Mouse (Mus musculus): ENCODE measurements around the gene Rnf207.

Gene Rnf207

DNA sequence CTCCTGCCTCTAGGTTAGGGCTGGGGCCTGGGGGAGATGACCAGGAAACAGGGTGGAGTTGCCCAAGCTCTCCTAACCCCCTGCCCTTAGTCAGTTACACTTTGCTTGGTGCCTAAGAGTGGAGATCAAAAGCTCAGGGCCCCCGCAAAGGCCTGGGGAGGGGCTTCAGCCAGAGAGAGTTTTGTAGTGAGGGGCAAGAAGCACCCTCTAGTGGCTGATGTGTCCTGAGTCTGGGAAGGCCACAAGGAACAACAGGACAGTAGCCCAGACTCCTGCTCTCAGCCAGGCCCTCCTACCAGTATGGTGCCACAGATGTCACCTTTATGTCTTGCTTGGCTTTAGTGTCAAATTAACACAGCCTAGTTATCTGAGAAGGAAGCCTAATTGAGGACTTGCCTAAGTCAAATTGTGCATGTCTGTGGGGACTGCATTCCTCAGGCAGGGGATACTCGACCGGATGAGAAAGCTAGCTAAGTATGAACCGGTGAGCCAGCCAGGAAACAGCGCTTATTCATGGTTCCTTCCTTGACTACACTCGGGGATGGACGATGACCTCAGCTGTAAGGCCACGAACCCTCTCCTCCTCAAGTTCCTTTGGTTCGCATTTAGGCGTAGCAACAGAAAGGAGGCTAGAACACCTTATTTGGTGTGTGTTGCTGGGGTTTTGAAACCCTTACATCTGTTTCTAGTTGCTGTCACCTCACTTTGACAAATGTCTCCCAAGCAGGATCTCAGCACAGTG is 24.4 kb downstream of the Rnf207 start:
- DNase-seq (ENCODE audit: low read depth, low spot score), result no peak

DNA sequence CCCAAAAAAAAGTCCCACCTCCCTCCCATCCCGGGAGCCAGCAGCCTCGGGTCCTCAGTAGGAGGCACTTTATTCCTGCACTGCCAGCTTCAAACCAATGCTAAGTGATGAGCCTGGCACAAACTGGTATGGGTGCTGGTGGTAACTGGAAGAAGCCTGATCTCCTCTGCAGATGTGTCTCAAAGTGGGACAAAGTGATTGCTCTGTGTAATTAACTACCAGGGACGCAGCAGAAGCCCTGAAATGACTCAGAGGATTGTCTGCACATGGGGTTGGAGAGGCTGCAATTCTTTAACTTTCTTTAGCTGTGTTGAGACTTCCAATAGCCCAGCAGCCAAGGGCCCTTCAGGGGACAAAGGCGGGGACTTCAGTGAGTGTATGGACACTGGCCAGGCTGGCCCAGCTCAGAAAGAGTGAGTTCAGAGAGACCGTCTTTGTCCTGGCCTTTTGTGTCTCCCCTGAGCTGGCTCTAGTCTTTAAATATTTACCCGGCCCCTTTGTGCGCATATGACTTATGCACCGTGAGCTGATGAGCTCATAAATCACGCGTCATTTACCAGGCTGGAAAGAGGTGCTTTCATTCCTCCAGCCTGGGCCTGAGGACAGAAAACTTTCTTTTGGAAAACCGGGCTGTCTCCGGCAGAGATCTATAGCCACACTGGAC is 26.6 kb downstream of the Rnf207 start:
- peak; percentile 56 for DNase-seq (ENCODE audit: low read depth, low spot score)

DNA sequence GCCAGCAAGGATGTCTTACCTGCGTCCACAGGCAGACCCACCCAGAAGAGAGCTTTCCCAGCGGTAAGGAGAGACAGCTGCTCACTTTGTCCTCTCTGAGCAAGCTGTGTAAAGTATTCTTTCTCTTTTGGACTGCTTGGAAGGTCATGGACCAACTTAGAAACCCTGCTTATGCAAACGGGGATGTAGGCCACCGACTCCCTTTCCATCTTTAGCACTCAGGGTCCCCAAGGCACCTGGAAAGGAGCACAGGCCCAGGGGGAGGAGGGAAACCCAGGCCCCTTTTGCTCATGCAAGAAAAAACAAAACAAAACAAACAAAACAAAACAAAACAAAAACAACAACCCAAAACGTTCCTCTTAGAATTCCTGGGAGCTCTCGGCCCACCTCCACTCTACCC is 27.2 kb downstream of the Rnf207 start, which contains the start of gene Hes3:
Gene Hes3, minus strand, starts transcription at position 101 of the 400 bp plus-strand sequence.
- DNase-seq (ENCODE audit: low read depth, low spot score), result no peak

DNA sequence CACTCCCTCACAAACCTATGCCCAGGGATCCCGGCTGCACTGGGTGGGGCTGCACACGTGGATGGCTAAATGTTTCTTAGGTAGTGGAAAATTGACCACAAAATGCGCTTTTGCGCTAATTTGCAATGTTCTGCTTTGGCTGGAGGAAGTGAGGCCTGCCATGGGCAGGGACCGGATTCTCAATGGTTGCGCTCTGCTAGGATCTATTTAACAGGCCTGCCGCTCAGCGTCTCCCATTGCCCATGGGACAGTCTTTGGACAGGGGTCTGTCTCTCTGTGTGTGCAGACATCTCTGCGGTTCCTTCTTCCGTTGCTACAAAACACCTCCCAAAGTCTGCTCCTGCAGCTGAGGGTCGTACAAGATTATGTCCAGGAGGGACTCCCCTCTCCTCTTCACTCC is 27.8 kb downstream of the Rnf207 start:
- DNase-seq (ENCODE audit: low read depth, low spot score), result no peak

DNA sequence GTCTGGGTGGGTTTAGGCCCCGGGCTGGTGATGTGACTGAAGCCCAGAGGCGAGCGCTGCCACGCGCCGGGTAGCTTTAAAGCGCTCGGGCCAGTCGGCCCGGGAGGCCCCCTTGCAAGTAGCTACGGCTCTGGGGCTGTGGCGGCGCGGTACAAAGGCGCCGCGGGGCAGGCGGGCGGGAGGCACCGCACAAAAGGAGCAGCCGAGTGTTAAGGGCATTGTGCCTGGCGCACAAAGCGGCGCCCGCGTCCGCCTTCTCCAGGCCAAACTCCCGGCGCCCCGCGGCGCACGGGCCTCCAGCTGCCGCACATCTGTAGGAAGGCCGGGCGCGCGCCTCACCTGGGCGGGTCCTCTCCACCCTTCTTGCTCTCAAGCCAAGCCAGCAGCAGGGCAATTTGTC is 28.4 kb downstream of the Rnf207 start:
- no peak for DNase-seq (ENCODE audit: low read depth, low spot score)

DNA sequence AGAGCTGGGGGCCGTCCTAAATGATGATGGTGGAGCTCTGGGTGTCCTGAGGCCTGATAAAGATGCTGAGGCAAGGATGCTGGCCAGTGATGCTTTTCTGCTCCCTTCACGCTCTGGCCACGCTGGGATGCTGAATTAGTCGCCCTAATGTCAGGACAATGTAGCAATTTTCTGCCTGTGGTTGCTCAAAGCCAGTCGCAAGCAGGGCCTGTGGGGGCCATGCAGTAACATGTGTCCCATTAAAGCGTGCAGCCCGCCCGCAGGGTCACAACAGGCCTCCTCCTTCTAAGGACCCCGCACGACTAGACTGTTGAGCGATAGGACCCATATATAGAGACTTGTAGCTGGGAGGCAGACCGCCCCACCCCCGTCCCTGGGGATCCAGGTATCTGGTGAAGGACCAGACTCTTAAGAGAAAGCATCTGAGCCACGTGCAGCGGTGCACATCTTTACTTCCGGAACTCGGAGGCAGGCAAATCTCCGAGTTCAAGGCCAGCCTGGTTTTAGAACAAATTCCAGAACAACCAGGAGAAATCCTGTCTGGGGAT is 30.3 kb downstream of the Rnf207 start:
- DNase-seq (ENCODE audit: low read depth, low spot score), result no peak

DNA sequence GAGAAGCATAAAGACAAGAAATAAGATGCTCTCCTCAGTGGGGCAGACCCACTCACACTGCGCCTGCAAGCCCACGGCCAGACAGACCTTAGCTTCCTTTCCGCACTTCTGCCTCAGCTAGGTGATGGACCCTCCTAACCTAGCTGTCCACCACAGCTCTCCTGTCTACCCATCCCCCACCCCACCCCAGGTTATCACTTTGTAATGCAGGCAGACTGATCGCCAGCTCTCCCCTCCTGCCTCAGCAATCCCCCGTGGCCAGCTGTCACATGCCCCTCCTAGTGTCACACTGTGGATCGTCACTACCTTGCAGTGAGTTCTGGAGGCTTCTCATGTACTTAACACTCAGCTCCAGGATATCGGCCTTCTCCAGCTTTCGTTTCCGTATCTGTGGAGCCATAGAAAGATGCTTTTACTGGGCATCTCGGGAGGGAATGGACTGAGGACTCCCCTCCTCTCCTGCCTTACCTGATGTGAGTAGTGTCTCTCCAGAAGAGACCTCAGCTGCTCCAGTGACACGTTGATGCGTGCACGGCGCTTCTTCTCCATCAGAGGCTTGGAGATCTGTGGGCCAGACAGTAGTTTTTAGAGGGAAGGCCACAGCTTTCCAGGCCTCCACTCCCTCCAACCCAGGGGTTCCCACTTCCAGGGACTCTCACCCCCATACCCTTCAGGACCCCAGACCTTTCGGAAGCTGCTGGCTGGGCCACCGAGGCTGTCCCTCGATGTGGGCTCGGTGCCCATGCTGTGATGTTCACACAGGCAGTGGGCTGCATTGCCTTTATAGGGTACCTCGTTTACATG is 31.3 kb downstream of the Rnf207 start:
- no peak for DNase-seq (ENCODE audit: low read depth, low spot score)

DNA sequence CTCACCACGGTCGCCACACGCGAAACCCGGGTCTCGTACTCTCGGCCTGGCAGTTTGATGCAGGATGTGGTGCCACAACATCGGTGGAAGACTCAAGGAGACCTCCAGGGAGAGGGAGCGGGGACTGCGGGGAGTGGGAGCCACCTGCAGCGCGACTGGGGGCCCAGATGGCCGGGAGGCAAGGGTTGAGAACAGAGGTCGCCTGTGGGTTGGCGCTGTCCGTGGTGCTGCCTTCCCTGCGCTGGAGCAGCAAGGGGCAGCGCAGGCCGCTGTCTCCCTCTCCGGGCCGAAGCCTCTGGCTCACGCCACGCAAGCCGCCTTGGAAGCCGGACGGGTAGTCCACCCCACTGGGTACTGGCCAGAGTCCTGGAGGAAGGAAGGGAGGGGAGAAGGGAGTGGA is 31.9 kb downstream of the Rnf207 start:
- peak; percentile 53 for DNase-seq (ENCODE audit: low read depth, low spot score)

DNA sequence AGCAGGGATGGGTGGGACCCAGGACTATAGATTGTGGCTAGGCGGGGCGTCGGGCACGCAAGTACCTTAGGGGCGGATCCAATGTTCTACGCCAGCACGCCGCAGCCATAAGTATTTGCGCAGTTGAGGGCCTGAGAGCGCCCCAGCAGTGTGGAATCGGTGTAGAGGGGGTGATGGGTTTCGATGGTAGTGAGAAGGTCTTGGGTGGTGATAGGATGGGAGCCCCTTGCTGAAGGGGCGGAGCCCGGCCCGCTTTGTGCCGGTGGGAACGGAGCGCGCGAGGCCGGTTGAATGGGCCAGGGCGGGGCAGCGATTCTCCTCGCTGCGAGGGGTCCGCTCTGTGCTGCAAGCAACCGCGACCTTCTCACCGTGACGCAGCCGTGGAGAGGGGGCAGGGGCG is 32.6 kb downstream of the Rnf207 start:
- DNase-seq (ENCODE audit: low read depth, low spot score), result peak; percentile 74

DNA sequence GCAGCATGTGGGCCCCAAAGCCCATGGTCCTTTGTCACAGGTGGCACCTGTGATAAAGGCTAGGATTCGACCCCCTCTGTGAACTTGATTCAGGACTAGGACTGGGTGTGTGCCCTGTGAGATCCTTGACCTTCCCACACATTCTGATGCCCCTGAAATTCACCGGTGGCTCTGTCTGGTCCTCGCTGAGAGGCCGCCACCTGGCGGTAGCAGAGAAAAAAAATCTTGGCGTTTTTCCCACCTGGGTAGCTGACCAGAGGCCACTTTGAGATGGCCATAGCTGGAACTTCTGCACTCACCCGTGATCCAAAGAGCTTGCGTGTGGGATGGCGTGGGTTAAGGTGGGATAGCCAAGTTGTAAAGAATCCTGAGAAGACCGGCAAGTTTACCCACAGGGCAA is 33.3 kb downstream of the Rnf207 start:
- DNase-seq (ENCODE audit: low read depth, low spot score), result peak; percentile 90

DNA sequence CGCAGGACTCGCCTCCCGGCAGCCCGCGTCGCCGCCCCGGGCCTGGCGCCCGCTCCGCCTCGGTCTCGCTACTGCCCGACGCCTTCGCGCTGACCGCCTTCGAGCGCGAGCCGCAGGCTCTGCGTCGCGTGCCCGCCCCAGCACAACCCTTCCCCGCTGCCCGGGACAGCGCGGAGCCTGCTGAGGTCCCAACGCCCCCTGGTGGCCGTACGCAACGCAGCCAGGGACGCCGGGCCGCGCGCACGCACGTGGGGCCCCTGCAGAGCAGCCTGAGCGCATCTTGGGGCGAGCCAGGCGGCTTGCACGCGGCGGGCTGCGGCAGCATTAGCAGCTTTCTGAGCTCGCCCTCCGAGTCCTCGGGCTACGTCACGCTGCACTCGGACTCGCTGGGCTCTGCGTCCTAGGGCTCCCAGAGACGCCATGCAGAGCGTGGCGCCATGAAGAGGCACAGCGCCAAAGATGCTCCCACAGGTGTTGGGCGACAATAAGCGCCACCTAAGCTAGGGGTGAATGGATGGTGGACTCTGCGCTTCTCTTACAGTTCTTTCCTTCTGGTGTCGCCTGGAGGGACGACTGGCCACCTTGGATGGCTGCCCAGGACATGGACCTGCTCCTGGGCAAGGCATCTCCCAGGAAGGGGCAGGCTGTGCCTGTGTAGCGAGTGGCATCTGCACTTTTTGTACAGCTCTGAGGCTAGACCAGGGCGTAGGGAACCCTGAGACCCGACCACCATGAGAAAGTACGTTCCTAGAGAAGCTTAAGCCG is 35.4 kb downstream of the Rnf207 start:
- peak; percentile 91 for DNase-seq (ENCODE audit: low read depth, low spot score)

DNA sequence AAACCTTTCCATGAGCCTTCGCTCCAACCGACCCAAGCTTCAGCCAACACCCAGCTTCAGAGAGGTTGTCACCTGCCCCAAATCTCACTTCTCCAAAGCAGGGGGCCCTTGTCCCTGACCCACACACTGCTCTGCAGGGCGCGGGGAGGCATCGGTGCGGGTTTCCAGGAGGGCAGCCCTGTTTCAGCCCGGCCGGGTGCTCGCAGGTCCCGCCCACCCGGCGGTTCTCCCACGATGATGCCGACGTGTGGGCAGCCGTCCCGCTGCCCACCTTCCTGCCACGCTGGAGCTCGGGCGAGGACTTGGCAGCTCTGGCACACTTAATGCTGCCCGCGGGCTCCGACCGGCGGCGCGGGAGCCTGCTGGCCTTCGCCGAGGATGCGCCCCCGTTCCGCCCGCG is 36.1 kb downstream of the Rnf207 start:
- no peak for DNase-seq (ENCODE audit: low read depth, low spot score)

DNA sequence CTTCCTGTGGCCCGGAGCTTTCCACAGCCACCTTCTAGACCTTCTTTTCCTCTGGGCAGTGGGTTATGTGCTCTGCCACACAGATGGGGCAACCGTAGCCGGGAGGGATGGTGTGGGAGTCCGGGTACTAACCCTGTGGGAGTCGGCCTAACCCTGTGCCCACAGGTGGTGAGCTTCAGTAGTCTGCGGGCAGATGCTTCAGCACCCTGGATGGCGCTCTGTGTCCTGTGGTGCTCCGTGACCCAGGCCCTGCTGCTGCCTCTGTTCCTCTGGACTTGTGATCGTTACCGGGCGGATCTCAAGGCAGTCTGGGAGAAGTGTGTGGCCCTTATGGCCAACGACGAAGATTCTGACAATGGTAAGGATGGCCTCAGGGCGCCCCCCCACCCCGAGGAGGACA is 37.2 kb downstream of the Rnf207 start:
- no peak for DNase-seq (ENCODE audit: low read depth, low spot score)

DNA sequence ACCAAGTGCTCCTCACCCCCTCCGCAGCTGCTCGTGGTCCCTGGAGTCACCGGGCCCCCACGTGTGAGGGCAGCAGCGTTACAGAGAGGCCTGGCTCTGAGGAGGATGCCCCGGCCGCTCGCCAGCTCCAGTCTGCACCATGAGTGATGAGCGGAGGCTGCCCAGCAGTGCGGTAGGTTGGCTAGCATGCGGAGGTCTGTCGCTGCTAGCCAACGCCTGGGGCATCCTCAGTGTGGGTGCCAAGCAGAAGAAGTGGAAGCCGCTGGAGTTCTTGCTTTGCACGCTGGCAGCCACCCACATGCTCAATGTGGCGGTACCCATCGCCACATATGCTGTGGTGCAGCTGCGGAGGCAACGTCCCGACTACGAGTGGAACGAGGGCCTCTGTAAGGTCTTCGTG is 39.8 kb downstream of the Rnf207 start:
- peak; percentile 81 for DNase-seq (ENCODE audit: low read depth, low spot score)

DNA sequence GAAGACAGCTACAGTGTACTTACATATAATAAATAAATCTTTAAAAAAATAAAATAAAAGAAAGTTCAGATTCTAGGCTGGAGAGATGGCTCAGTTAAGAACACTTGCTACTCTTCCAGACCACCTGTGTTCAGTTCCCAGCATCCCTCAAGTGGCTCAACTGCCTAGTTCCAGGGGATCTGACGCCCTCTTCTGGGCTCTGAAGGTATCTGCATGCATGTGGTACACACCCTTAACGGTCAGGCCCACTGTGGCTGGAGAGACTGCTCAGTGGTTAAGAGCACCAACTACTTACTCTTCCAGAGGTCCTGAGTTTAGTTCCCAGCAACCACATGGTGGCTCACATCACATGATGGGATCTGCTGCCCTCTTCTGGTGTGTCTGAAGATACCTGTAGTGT is 40.9 kb downstream of the Rnf207 start:
- no peak for DNase-seq (ENCODE audit: low read depth, low spot score)

DNA sequence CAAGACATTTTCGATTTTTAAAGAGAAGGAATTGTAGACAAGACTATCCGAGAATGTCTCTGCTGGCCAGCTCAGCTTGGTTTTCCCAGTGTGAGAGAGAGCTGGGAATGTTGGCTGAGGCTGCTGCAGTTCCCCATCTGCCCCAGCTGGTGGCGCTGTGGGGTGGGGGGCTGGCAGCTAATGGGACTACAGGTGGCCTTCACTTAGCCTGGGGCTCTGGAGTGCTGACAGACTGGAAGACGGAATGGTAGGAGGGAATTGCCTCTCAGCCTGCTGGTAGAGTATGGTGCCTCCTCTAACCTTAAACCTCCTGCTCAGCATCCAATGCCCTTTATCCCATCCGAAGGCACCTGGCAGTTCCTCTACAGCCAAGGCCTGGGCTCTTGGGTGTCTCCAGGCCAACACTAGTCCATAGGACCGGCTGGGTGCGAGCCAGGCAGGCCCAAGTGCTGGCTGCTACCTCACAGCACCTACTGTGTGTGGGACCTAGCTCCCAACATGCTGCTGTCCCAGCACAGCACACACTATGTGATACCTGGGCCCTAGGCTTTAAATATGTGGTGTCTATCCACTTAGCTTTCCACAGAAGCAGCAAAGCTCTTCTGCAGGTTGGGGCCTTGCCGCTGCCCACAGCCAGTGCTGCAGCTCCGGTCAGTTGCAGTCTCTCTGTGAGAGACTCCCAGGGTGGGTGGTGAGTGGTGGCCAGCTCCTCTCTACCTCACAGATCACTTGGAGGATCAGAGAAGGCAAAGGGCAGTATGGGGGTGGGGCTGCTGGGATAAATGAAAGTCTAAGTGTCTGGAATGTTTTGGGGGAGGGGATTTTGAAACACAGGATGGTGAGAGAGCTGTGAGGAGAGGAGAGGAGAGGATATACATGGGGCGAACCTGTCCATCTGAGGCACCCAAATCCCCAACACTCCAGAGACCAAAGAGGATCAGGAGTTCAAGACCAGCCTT is 42.1 kb downstream of the Rnf207 start:
- peak; percentile 75 for DNase-seq (ENCODE audit: low read depth, low spot score)

DNA sequence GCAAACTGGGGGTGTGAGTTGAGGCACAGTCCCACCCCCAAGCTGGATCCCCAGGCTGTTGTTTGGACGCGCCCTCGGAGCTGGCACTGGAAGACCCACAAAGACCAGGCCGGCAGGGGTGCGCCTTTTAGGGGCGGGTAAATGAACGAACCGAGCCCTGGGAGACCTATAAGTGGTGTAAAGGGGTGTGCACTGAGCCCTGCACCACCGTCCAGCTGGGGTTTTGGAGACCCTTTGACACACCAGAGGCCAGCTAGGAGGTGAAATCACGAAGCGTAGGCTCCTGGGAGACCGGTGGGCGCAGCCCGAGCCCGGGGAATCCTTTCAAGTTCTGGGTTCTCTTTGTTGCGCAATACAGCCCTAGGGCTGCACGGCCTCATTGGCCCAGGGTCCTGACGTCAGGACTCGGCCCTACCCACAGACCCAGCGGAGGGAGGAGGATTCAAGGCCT is 44.1 kb downstream of the Rnf207 start:
- DNase-seq (ENCODE audit: low read depth, low spot score), result peak; percentile 69

DNA sequence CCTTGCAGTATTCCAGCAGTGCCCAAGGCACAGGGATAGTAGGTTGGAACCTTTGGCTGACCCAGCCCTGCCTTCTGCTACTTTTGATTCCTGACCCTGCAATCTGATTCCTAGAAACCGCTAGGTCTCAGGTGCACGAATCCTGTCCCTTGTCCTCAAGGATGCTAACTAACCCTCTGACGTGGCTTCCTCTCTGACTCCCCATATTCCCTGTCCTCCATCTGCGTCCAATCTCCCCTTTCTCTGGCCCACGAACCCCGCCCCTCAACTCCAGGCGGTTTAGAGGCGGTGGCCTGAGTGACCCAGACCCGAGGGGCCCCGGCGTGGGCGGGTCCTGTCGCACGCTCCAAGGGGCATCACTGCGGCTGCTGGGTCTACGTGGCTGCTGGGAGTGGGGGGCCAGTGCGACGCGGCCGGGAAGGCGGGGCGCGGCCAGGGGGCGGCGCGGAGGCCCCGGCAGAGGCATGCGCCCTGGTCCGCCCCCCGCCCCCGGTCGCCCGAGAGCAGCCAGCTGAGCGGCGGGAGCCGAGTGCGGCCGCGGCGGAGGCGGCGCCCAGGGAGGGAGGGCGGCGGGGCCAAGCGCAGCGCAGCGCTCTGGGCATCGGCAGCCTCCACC is 45.1 kb downstream of the Rnf207 start, which contains the start of gene Gpr153:
Gene Gpr153, plus strand, starts transcription at position 612 of the 616 bp plus-strand sequence.
- peak; percentile 68 for DNase-seq (ENCODE audit: low read depth, low spot score)

DNA sequence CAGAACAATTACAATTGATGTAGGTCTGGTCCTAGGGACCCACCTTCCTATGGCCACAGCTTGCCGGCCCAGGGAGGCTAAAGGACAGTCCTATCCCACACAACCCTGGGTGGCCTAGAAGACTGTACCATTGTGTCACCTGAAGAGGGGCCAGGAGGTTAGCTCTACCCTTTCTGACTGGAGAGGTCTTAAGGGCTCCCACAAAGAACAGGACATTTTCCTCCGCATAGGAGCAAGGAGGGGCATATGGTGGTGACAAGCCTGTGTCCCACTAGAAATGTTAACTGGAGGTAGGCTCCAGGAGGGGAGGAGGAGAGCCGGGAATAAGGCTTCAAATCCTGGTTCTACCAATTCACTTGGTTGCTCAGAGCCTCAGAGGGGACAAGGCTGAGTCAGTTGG is 45.6 kb downstream of the Rnf207 start:
- no peak for DNase-seq (ENCODE audit: low read depth, low spot score)

Data from brain, adult 2 months (tissue).